Mouse (Mus musculus): ENCODE measurements at regions not wholly inside any gene's neighbourhood (a gene's known extent, or its start where the extent isn't known, plus 50 kb on each side); places are given as distances from the start of the nearest gene placed in this dataset.

DNA sequence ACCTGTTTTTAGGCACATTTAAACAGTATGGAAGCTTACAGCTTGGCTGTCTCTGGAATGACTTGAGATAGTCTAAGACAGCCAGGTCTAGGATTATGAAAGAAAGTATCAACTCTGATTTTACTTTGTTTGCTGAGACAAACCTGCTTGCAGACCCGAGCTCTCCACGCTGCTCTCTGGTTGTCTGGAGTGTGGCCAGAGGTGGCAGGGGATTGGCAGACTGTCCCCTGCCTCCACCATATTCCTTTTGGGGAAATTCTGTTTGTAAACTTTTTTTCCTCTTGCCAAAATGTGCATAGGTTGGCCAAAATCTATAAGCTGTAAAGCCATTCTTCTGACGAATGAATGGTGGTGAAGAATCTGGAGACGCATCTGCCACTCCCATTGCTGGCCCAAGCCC lies 143.1 kb upstream of the Fer start:
- TF ChIP-seq CTCF (IDR thresholded peaks at IDR 0.05; ENCODE audit: control insufficient read depth, insufficient read depth, insufficient read length) (no peak), MAX (IDR thresholded peaks at IDR 0.05) (no peak), USF1 (IDR thresholded peaks at IDR 0.05; ENCODE audit: low read depth) (no peak), MYOG (IDR thresholded peaks at IDR 0.05; ENCODE audit: control insufficient read depth, extremely low read depth, insufficient read length) (no peak), MYOD1 (IDR thresholded peaks at IDR 0.05; ENCODE audit: control insufficient read depth, insufficient read length, low read depth) (no peak)
